Mouse (Mus musculus): ENCODE data around the gene Gm20388. TPM values are rescaled to one million over a fixed set of nuclear protein-coding genes. Genes with fewer than 3 reads are reported as not detected.
A peak's percentile ranks its signal among the peaks of the same experiment; 100 is the strongest.

The Gm20388 gene
- polyA plus RNA-seq, 1 experiment from 2014 or later: 5.5 TPM

DNA sequence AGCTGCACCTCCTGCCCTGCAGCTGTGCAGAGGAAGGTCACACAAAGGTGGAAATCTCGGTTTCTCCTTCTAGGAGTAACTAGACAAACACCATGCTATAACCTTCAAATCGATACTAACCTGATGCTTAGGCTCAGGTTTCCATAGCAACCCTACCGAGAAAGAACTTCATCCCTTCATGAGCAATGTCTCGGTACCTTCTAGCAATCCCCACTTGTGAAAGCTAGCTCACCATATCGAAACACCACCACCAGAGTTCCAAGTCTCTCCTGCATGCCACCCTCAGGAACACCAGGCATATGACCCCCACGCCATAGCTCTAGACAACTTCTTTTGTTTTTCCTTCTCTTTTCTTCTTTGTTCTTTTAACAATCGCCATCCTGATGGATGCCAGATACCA, 3814.6 kb downstream of the Gm20388 start:
- Histone ChIP-seq H3K4me1 (peaks cover 20% of the 10 kb centered on the region), H3K4me2 (no peak overlapping the region), H3K27ac (no peak overlapping the region), H3K27me3 (peaks cover 9% of the 10 kb centered on the region; the same call in 1 of the 2 replicates), H3K9me3 (no peaks in the 10 kb centered on the region), H3K4me3 (no peak overlapping the region), H3K9ac (no peak overlapping the region), H3K36me3 (no peaks in the 10 kb centered on the region)
- WGBS: 74% methylated on average over 7 of the region's 7 CpGs
- no peak for ATAC-seq (ENCODE audit: borderline replicate concordance, extremely low read depth, low FRiP score, low TSS enrichment)

DNA sequence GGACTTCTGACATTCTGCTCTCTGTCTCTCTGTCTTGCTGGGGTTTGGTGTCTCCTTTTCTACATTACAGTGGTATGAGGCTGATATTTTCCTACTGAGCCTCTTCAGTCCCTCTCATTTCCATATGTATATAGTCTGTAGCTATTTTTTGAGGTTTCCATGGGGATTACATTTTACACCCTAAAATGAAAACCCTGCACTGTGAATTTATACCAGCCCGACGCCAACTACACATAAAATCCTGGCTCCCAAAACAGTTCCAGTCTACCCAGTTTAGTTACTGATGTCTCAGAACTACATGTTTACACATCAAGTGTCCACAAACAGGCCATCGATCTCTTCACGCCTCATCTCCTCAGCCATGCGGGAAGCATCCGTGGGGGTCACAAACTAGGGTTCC, 3816.1 kb downstream of the Gm20388 start:
- no peak for ATAC-seq (ENCODE audit: borderline replicate concordance, extremely low read depth, low FRiP score, low TSS enrichment)
- Histone ChIP-seq H3K27me3 (peaks cover 12% of the 10 kb centered on the region; the same call in 1 of the 2 replicates), H3K9ac (no peak overlapping the region), H3K4me2 (no peak overlapping the region), H3K9me3 (no peaks in the 10 kb centered on the region), H3K27ac (no peak overlapping the region), H3K36me3 (no peaks in the 10 kb centered on the region), H3K4me3 (no peak overlapping the region), H3K4me1 (peaks cover 25% of the 10 kb centered on the region)
- WGBS: 52% methylated on average over 6 of the region's 6 CpGs

DNA sequence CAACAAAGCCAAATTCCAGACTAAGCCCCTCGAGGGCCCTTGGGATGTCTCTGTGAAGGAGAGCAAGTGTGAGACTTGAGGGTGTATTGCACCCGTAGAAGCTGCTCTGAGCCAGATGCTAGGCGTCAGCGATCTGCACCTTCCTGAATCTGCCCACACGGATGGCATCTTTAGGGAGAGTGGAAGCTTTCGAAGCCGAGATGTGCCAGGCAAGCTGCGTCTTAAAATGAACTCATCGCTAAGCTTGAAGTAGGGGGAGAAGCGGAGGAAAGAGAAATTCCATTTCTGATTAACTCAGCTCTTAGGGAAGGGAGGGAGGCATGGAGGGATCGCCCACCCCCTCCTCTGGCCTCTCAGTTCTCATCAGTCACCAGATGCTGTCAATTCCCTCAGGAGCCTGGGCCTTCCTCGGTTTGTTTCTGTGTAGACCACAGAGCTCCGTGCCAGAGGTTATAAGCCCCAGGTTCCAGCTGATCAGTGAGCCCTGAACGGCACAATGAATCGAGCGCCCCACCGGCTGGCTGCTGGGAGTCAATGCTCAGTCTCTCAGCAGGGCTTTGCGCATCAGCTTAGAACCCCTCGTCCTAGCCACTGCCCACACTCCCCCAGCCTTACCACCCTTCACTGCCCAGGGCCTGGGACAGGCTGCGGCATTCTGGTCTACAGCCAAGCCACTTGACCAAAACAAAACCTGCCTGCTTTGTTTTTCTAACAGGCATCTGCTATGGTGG, 3818.6 kb downstream of the Gm20388 start:
- no peak for ATAC-seq (ENCODE audit: borderline replicate concordance, extremely low read depth, low FRiP score, low TSS enrichment)
- Histone ChIP-seq H3K27me3 (peaks cover 12% of the 10 kb centered on the region; the same call in 1 of the 2 replicates), H3K9me3 (no peaks in the 10 kb centered on the region), H3K9ac (no peak overlapping the region), H3K4me3 (no peak overlapping the region), H3K36me3 (no peaks in the 10 kb centered on the region), H3K4me2 (peak overlapping the region; percentile 33), H3K4me1 (peaks cover 34% of the 10 kb centered on the region), H3K27ac (no peak overlapping the region)
- WGBS: 10% methylated on average over 20 of the region's 20 CpGs

DNA sequence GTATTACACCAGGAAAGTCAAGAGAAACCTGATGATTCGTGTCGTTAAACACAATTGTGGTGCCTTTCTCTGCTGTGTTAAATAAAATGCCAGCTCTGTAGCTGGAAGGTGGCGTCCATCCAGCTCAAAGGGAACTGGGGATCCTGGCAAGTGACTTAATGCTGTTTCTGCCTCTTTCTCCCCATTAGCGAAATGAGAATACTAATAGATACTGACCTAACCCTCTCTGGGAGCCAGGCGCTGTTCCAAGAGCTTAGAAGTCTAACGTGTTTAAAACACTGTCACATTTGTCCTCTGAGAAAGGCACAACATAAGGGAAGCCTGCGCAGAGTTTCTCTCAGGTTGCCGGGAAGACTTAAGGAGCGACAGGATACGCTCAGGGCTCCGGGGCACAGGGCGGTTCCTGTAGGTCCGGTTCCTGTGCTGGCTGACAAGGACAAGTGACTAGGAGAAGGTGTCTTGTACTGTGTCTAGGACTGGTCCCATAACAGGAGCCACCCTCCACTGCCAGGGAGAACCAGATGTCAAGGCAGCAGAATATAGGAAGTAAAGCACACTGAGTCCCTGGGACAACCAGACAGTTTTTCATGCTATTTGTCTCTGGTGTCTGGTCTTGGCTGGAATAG, 3819.3 kb downstream of the Gm20388 start:
- Histone ChIP-seq H3K4me2 (peak overlapping the region; percentile 33), H3K36me3 (no peaks in the 10 kb centered on the region), H3K27me3 (peaks cover 12% of the 10 kb centered on the region; the same call in 1 of the 2 replicates), H3K9ac (no peak overlapping the region), H3K9me3 (no peaks in the 10 kb centered on the region), H3K27ac (no peak overlapping the region), H3K4me1 (peaks cover 34% of the 10 kb centered on the region), H3K4me3 (no peak overlapping the region)
- 27% methylated on average over 13 of the region's 13 CpGs for WGBS
- peak; percentile 58; the same call in 1 of the 2 replicates for ATAC-seq (ENCODE audit: borderline replicate concordance, extremely low read depth, low FRiP score, low TSS enrichment)

DNA sequence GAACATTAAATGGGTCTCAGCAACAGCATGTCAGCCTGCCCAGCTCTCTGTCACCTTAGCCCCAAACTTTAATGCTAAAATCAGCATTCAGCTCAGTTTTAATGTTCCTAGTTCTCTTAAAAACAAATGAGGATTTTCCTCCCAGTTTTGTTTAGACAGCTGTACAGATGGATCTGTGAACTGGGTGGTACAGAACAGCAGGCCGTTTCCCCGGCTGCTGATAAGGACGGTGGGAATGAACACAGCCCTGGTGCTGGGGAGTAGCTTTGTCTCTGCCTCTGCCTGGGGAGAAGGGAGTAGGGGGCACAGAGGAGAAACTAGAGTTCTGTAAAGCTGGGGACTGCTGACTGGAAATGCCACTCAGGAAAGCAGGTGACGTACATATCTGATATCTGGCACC, 3821.7 kb downstream of the Gm20388 start:
- no peak overlapping the region; the same call in 1 of the 2 replicates for H3K27ac ChIP-seq
- H3K9ac ChIP-seq: no peak overlapping the region
- H3K4me3 ChIP-seq: no peak overlapping the region
- H3K9me3 ChIP-seq: no peaks in the 10 kb centered on the region
- no peaks in the 10 kb centered on the region for H3K36me3 ChIP-seq
- peaks cover 34% of the 10 kb centered on the region for H3K4me1 ChIP-seq
- H3K4me2 ChIP-seq: no peak overlapping the region
- peaks cover 12% of the 10 kb centered on the region; the same call in 1 of the 2 replicates for H3K27me3 ChIP-seq
- no peak for ATAC-seq (ENCODE audit: borderline replicate concordance, extremely low read depth, low FRiP score, low TSS enrichment)
- 20% methylated on average over 4 of the region's 4 CpGs for WGBS

DNA sequence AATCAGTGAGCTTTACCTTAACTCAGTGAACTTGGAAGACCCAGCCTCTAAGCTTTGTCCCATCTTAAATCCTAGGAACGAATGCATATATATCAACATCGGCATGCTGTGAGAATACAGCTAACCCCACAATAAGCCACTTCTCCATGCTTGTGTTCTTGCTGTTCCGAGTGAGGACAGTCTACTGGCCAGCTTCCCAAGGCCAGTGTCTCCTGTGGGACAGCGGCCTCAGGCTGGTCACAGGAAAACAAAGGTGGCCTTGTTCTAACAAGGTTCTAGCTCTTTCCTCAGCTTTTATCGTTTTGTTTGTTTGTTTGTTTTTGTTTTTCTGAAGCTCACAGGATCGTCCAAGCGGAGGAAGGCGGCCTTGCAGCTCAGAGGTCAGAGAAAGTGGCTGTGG, 3823.8 kb downstream of the Gm20388 start:
- peaks cover 4% of the 10 kb centered on the region; the same call in 1 of the 2 replicates for H3K27me3 ChIP-seq
- no peak overlapping the region for H3K9ac ChIP-seq
- H3K36me3 ChIP-seq: no peaks in the 10 kb centered on the region
- H3K4me3 ChIP-seq: no peak overlapping the region
- no peak overlapping the region for H3K27ac ChIP-seq
- no peak overlapping the region for H3K4me2 ChIP-seq
- WGBS: 77% methylated on average over 8 of the region's 8 CpGs
- peaks cover 27% of the 10 kb centered on the region for H3K4me1 ChIP-seq
- no peaks in the 10 kb centered on the region for H3K9me3 ChIP-seq
- ATAC-seq (ENCODE audit: borderline replicate concordance, extremely low read depth, low FRiP score, low TSS enrichment): no peak

DNA sequence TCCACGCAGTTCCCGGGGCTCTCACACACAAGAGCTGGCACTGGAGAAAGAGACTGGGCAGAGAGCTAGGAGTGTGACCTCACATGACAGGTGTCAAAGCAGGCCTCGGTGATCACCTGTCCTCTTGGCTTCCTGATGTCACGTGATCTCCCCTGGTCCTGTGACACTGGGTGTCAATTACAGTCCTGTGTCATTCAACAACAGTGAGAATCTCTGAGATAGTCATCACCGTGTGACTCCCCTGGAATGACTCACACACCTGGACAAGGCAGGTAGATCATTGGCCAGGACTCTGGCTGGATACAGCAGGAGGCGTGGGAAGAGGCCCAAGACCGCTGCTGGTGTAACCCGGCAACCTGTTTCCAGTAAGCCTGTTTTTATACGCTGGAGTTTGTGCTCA, 3826.3 kb downstream of the Gm20388 start:
- no peak overlapping the region for H3K9ac ChIP-seq
- H3K4me2 ChIP-seq: no peak overlapping the region
- no peak for ATAC-seq (ENCODE audit: borderline replicate concordance, extremely low read depth, low FRiP score, low TSS enrichment)
- no peak overlapping the region for H3K4me3 ChIP-seq
- 55% methylated on average over 9 of the region's 9 CpGs for WGBS
- 0 out of 2 replicates have a peak, but pooled peaks cover 17% of the 10 kb centered on the region for H3K4me1 ChIP-seq
- H3K9me3 ChIP-seq: no peaks in the 10 kb centered on the region
- H3K36me3 ChIP-seq: no peaks in the 10 kb centered on the region
- no peak overlapping the region for H3K27ac ChIP-seq
- H3K27me3 ChIP-seq: no peaks in the 10 kb centered on the region

DNA sequence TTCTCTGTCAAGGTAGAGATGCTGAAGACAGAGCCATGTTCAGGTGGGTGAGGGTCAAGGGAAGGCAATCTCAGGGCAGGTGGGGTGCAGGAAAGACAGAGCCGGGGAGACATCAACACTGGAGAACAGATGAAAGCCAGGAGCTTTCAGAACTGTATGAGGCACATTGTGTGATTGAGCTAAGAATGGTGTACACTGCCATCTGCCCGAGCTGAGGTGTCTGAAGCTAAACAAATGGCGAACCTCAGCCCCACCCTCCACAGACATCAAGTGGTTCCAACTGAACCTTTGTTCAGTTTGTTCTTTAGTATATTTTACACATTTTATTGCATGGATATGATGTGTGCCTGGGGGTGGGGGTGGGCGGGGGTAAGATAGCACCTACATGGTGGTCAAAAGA, 3829.6 kb downstream of the Gm20388 start:
- Histone ChIP-seq H3K4me3 (no peak overlapping the region), H3K27ac (no peak overlapping the region), H3K9ac (no peak overlapping the region), H3K4me2 (no peak overlapping the region), H3K36me3 (no peaks in the 10 kb centered on the region), H3K27me3 (no peaks in the 10 kb centered on the region), H3K4me1 (0 out of 2 replicates have a peak, but pooled peaks cover 8% of the 10 kb centered on the region), H3K9me3 (no peaks in the 10 kb centered on the region)
- WGBS: 31% methylated on average over 4 of the region's 4 CpGs
- ATAC-seq (ENCODE audit: borderline replicate concordance, extremely low read depth, low FRiP score, low TSS enrichment): no peak

GRCm38 (mm10) chr8:123741232-123741631, 3830.6 kb downstream of the Gm20388 start:
- no peaks in the 10 kb centered on the region for H3K27me3 ChIP-seq
- 72% methylated on average over 9 of the region's 9 CpGs for WGBS
- H3K4me1 ChIP-seq: 0 out of 2 replicates have a peak, but pooled peaks cover 8% of the 10 kb centered on the region
- no peak overlapping the region for H3K27ac ChIP-seq
- H3K4me3 ChIP-seq: no peak overlapping the region
- no peak for ATAC-seq (ENCODE audit: borderline replicate concordance, extremely low read depth, low FRiP score, low TSS enrichment)
- H3K4me2 ChIP-seq: no peak overlapping the region
- H3K36me3 ChIP-seq: no peaks in the 10 kb centered on the region
- no peaks in the 10 kb centered on the region for H3K9me3 ChIP-seq
- H3K9ac ChIP-seq: no peak overlapping the region

DNA sequence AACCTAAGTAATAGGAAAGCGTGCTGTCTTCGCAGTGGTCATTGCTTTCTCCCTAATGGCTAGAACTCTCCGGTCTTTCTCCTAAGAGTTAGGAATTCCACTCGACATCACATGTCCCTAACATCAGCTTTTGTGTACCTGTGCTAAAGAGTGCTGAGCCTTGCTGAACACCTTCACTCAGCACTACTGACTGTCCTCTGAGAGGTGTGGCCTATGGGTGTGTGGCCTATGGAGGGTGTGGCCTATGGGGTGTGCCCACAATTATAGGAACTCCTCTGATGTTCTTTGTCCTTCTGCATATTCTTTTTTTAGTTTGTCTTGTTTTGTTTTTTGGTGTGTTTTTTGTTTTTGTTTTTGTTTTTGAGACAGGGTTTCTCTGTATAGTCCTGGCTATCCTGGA, 3835.8 kb downstream of the Gm20388 start:
- peaks cover 26% of the 10 kb centered on the region for H3K4me1 ChIP-seq
- no peaks in the 10 kb centered on the region for H3K36me3 ChIP-seq
- WGBS: 81% methylated on average over 4 of the region's 4 CpGs
- no peaks in the 10 kb centered on the region for H3K27me3 ChIP-seq
- H3K4me2 ChIP-seq: no peak overlapping the region
- H3K9me3 ChIP-seq: no peaks in the 10 kb centered on the region
- no peak overlapping the region for H3K9ac ChIP-seq
- H3K4me3 ChIP-seq: no peak overlapping the region
- no peak for ATAC-seq (ENCODE audit: borderline replicate concordance, extremely low read depth, low FRiP score, low TSS enrichment)
- no peak overlapping the region for H3K27ac ChIP-seq

DNA sequence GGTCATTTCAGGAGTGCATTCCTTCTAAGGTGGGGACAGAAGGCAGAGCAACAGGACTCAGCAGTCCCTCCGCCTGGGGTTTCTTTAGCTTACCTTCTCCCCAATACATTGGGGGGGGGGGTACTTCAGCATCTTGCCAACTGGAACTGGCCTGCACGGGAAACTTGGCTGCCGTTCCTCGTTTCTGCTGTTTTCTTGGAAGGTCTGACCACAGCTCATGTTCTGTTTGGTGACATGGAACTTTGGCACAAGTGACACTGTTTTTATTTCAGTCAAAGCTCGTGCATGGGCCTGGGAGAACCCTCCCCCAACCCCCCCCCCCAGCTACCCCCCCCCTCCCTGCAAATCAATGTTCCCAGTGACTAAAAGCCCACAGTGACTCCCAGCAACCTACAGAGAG, 3837.1 kb downstream of the Gm20388 start:
- Histone ChIP-seq H3K36me3 (no peaks in the 10 kb centered on the region), H3K4me3 (no peak overlapping the region), H3K9me3 (no peaks in the 10 kb centered on the region), H3K27me3 (no peaks in the 10 kb centered on the region), H3K27ac (peak overlapping the region; percentile 67), H3K4me2 (no peak overlapping the region), H3K9ac (no peak overlapping the region), H3K4me1 (peaks cover 36% of the 10 kb centered on the region)
- ATAC-seq (ENCODE audit: borderline replicate concordance, extremely low read depth, low FRiP score, low TSS enrichment): peak; percentile 66; the same call in 1 of the 2 replicates
- WGBS: 9% methylated on average over 5 of the region's 5 CpGs

DNA sequence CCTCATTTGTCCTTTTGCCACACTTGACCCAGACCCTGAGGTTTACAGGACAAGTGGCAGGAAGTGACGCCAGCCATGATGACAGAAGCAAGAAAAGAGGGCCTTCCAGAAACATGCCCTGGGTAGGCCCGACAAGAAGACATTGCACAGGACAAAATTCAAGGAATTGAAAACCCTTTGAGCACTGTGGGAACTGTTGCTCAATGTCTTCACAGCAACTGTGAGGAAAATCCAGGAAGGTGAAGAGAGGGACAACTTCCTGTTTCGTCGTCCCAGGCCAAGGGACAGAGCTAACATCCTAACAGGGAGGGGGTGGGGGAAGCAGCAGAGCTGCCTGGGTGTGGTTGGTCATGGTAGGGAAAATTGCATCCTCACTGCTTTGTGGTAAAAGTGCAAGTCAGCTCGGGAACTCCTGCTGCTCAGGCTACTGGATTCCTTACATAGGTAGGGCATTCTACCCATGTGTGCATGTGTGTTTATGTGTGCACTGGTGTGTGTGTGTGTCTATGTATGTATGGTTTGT, 3839.6 kb downstream of the Gm20388 start:
- Histone ChIP-seq H3K9me3 (no peaks in the 10 kb centered on the region), H3K4me3 (no peak overlapping the region), H3K36me3 (no peaks in the 10 kb centered on the region), H3K27me3 (peaks cover 5% of the 10 kb centered on the region; the same call in 1 of the 2 replicates), H3K27ac (no peak overlapping the region), H3K4me1 (peaks cover 52% of the 10 kb centered on the region), H3K9ac (no peak overlapping the region), H3K4me2 (no peak overlapping the region)
- ATAC-seq (ENCODE audit: borderline replicate concordance, extremely low read depth, low FRiP score, low TSS enrichment): no peak
- WGBS: 42% methylated on average over 5 of the region's 5 CpGs

Data from lung, embryonic 15.5 days (tissue).